Mouse (Mus musculus) embryonic fibroblast, embryonic 13.5 days (primary cell): ENCODE results near the gene Rps6ka5. TPM values are rescaled to one million over a fixed set of nuclear protein-coding genes. Genes with fewer than 3 reads are reported as not detected.

ENCODE experiments used
- H3K27ac ChIP-seq: 2 replicates; pipeline ENCODE4 v1.5.1; 2012; ENCODE audit warnings: low read length, control low read depth, inconsistent platforms; ENCODE audit not compliant: insufficient read depth
- H3K4me1 ChIP-seq: 2 replicates; pipeline ENCODE4 v1.6.1; 2011; ENCODE audit warnings: low read length; ENCODE audit not compliant: control insufficient read depth, insufficient read depth
- H3K4me3 ChIP-seq: 2 replicates; pipeline ENCODE4 v1.5.1; 2011; ENCODE audit warnings: mild to moderate bottlenecking, control low read depth, low read length; ENCODE audit not compliant: insufficient read depth
- CTCF ChIP-seq: IDR thresholded peaks from 2 replicates; pipeline ENCODE4 v1.5.1; 2011; ENCODE audit warnings: mild to moderate bottlenecking, control low read depth, low read length, moderate library complexity, borderline replicate concordance; ENCODE audit not compliant: insufficient read depth
- POLR2A ChIP-seq: IDR thresholded peaks from 2 replicates; pipeline ENCODE4 v1.6.1; 2011; ENCODE audit warnings: low read depth, mild to moderate bottlenecking, control low read depth, low read length, moderate library complexity
- polyA plus RNA-seq: library from polyadenylated mRNA; stranded (reverse); fragments of >200 nt; gene quantifications from 2 replicates; pipeline ENCODE4 v1.2.4, GENCODE M21; 2011; ENCODE audit warnings: low read depth; ENCODE audit not compliant: missing spikeins, insufficient read length

Gene Rps6ka5
- polyA plus RNA-seq, 1 experiment = 4.7 TPM

DNA sequence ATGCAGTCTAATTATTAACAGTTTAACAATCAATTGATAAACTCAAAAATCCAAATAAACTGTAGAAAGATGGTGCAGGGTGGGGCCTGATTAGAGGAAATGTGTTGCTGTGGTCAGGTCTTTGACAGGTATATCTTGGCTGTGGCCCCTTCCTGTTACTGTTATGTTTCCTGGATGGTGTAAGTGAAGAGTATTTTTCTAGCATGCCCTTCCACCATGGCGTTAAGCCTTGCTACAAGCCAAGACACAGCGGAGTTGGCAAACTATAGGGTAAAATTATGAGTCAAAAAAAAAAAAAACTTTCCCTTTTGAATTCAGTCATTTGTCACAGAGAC, 90.5 kb downstream of the Rps6ka5 start:
- Histone ChIP-seq H3K27ac (no peak overlapping the region), H3K4me1 (no peaks in the 10 kb centered on the region), H3K4me3 (no peak overlapping the region)
- TF ChIP-seq POLR2A (no peak), CTCF (no peak)

DNA sequence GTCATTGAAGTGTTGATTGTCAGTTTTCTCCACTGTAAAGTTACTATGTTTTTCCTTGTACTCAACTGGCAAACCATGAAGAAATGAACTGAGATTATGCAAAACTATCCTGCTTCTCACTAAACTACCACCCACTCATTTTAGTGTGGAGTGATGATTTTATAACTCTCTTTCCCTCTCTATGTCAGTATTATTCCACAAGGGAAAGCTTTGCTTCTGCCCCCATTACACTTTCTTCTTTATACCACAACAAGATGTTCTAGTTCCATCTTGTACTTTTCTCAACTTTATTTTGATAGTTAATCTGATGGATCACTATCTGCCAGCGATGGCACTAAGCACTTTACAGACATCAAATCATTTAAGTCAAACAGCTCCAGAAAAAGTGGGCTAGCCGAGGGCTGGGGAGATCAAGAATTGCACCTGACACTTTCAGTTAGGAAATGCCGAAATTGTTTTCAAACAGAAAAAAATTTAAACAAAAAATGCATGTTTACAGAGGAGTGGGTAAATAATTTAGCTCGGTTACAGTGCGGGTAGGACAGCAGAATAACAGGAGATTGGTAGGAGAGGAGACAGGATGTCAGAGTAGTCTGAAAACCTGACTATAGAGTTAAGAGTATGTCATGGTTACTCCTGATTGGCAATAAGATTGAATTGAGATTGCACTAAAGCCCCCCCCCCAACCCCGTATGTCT, 91.0 kb downstream of the Rps6ka5 start:
- Histone ChIP-seq H3K27ac (no peak overlapping the region), H3K4me3 (no peak overlapping the region), H3K4me1 (no peaks in the 10 kb centered on the region)
- no peak for TF ChIP-seq CTCF
- no peak for TF ChIP-seq POLR2A

DNA sequence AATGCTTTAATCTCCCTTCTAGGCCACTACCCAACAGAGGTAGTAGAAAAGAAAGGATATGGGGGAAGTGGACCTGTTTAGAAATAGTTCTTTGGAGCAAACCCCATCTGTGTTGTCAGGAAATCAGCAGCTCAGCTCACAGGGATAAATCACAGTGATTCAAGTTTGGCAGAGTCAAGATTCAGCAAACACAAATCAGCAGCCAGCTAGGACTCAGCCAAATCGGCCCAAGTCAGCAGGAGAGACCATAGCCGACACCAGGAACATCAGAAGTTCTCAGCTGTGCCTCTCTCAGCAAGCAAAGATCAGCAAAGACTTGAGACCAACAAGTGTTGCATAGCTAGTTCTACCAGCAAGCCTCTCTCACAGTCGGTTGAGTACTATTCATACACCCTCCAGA, 93.6 kb downstream of the Rps6ka5 start:
- no peaks in the 10 kb centered on the region for H3K4me1 ChIP-seq
- TF ChIP-seq CTCF (no peak), POLR2A (no peak)
- H3K4me3 ChIP-seq = no peak overlapping the region
- H3K27ac ChIP-seq = no peak overlapping the region

DNA sequence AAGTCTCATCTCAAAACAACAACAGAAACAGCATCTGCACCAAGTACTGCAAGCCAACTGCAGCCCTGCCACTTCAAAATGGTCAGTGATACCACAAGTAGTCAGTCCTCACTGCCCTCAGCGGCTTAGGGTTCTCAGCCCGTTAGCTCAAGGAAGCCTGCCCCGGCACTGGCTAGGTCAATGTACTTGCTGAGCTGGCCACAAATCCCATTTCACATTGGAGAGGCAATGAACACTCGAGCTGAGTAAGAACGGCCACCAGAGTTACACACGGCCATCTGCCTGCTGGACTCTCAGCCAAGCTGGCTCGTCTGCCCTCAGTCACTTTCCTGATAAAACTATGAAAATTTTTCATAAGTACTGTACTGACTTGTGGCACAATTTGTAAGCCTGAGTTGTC, 95.5 kb downstream of the Rps6ka5 start:
- TF ChIP-seq CTCF (no peak), POLR2A (no peak)
- no peak overlapping the region for H3K27ac ChIP-seq
- no peak overlapping the region for H3K4me3 ChIP-seq
- H3K4me1 ChIP-seq = no peaks in the 10 kb centered on the region

DNA sequence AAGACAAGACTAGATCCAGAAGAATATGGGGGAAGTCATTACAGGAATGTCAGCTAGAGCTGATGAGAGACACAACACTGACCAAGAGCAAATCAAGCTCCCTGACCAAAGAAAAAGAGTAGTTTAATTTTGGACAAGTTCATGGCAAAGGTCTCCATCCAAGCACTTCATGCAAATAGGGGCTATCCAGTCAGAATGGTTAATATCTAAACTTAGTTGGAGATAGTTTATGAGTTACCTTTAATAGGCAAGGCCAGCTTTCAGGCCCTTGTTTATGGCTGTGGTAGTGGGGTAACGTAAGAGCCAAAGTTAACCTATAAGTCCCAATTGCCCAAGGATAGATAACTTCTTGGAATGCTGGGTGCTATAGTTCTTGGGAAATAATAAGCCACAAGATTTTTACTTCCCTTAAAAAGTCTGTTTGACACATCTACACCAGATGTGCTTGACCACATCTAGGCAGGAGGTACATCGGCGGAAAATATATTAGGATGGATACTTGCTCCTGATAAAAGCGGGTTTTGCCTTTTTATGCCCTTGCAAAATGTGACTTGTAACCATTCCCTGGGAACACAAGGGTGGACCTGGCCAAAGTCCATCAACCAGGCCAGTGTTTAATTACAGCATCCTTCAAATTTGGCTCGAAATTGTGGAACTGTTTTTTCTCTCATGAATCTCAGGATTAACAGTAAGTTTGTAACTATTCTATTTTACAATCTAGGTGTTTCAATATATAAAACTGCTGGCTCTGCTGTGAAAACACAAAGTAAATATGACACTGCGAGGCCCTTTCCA, 97.5 kb downstream of the Rps6ka5 start:
- H3K27ac ChIP-seq = no peak overlapping the region
- TF ChIP-seq POLR2A (no peak), CTCF (no peak)
- H3K4me1 ChIP-seq = no peaks in the 10 kb centered on the region
- H3K4me3 ChIP-seq = no peak overlapping the region

DNA sequence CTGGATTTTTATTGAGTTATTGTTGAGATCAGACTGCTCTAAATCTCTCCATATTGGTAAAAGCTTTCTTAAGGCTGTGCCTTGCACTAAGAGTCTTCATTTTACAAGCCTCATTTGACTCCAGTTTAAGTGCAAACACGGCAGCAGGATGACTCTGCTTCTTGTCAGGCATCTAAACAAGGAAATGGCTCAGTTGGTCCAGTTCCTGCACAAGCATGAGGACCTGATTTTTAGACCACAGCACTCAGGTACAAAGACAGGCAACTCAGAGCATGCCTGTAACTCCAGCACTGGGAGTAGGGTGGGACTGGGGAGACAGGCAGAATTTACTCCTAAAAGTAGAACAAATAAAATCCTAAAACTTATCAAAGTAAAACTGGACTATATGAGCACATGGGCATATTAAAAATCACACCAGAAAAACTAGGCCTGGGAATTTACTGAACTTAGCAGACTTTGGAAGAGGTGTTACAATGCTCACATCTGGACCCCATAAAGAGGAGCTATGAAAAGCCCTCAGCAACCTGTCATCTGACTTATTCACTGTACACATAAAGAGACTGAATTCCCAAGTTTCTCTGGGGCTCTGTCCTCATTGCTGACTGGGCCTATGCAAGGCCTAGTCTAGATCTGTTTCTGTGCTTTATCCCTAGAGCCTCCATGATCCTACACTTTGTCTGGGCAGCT, 99.6 kb downstream of the Rps6ka5 start:
- Histone ChIP-seq H3K4me3 (no peak overlapping the region), H3K27ac (no peak overlapping the region), H3K4me1 (no peaks in the 10 kb centered on the region)
- no peak for TF ChIP-seq POLR2A
- TF ChIP-seq CTCF = no peak

DNA sequence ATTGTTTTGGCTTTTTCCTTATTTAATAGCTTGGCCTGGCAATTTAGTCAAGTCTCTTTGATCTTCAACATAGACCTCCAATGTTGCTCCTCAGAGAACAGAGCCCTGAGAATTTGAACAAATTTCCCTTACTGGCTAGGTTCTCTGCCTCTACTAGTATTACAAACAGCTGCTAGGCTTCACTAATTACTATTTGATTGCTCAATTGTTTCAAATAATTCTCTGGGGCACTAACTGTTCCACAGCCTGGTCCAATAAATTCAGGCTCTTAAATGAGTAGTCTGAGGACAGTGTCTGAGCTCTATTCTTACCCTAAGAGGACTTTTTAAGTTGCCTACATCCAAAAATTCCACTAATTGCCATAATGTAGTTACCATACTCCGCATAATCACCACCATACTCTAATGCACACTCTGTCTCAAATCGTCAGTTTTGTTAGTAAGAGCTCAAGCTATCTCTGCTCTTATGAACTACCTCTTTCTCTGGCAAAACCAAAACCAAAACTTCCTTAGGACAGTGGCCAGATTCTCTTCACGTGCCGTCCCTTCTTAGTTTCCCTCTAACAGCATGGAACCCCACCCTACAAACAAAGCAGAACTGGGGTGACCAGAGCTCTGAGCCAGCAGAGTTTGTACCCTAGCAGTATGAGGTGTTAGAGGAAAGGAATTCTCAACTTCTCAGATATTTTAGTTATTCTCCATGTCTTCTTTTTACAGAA, 100.4 kb downstream of the Rps6ka5 start:
- no peak for TF ChIP-seq CTCF
- TF ChIP-seq POLR2A = no peak
- Histone ChIP-seq H3K4me1 (no peaks in the 10 kb centered on the region), H3K27ac (no peak overlapping the region), H3K4me3 (no peak overlapping the region)

DNA sequence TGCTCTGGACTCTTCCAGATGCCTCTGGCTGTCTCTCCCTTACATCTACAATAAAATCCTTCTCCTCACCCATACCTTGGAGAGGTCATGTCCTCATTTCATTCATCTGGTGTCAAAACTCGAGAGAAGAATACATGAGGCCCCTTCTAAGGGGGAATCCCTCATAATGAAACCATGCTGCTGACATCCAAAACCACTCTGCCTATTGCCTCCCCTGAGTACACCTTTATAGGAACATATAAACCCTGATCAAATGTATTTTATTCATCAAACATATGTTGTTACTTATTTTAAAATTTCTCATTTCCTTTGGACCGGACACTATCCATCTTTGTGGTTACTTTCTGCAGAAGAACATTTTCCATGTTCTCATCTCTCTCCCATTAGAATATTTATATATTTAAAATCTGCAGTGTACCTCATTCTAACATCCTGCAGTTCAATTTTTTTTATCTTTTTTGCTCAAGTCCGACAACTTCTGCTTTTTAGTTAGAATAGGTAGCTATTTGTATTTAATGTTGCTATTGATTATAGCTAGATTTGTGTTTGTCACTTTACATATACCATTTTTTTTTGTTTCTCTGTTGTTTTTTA, 101.8 kb downstream of the Rps6ka5 start:
- TF ChIP-seq CTCF = no peak
- no peak for TF ChIP-seq POLR2A
- H3K4me1 ChIP-seq = no peaks in the 10 kb centered on the region
- no peak overlapping the region for H3K4me3 ChIP-seq
- H3K27ac ChIP-seq = no peak overlapping the region

DNA sequence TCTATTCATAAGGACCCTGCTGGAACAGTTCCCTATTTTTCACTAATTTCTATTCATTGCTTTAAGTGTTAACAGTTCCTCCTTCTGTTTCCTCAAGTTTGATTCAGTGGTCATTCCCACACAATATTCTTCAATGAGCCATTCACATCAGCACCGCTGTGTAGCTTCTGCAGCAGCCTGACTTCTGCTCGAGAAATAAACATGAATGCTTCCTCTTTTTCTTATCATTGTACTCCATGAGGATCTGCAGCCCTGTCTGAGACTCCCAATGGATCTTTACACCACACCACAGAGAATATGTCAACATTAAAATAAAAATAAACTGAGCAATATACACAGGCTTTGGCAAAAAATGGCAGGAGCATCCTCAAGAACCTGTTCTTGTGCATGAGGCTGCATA, 111.5 kb downstream of the Rps6ka5 start:
- no peak for TF ChIP-seq CTCF
- no peak for TF ChIP-seq POLR2A
- H3K4me3 ChIP-seq = no peak overlapping the region
- H3K27ac ChIP-seq = no peak overlapping the region
- H3K4me1 ChIP-seq = no peaks in the 10 kb centered on the region
